ENCODE assay signal across 11 mouse cellular contexts in genomic region chr1:73923185-73923584, GRCm38 (mm10).
DNase-seq lines count a peak whose midpoint lies in the region; ATAC-seq and TF ChIP-seq lines count a peak whose summit lies in the region.
"Had no signal": no experiment of that assay in that cellular context is flagged by ENCODE, and none has a peak within 500 bp of the region (broad histone marks: within the 10 kb centered on the region; RNA-seq: fewer than 3 reads in every experiment).

No protein-coding gene starts in this region.

- no peak for ATAC-seq in kidney, embryonic 14.5 days (ENCODE audit: low FRiP score, low TSS enrichment)
- peak; percentile 46 for ATAC-seq in heart, postnatal 0 days (ENCODE audit: insufficient read depth, low read depth)

- H3K27ac ChIP-seq in kidney, embryonic 14.5 days (ENCODE audit: low read depth, low read length) = no peak overlapping the region; the same call in 1 of the 2 replicates
- peak overlapping the region; percentile 73 for H3K27ac ChIP-seq in heart, postnatal 0 days (ENCODE audit: low read depth)
- H3K27ac ChIP-seq in limb, embryonic 10.5 days = 0 out of 2 replicates have a peak overlapping the region, but pooled peaks have one; percentile 10
- H3K27ac ChIP-seq in small intestine, adult 2 months (ENCODE audit: insufficient read depth, low read depth, low read length) = peak overlapping the region; percentile 42
- H3K27ac ChIP-seq in left cerebral cortex, adult 2 months = no peak overlapping the region
- H3K27ac ChIP-seq: macrophage; neural tube, embryonic 12.5 days had no signal

- no peak overlapping the region for H3K4me2 ChIP-seq in kidney, embryonic 14.5 days (replicated peaks; ENCODE audit: low read depth, low read length)
- no peak overlapping the region for H3K4me2 ChIP-seq in heart, postnatal 0 days (ENCODE audit: low read depth, low read length)
- H3K4me2 ChIP-seq: neural tube, embryonic 12.5 days had no signal

- no peak overlapping the region for H3K4me3 ChIP-seq in kidney, embryonic 14.5 days (ENCODE audit: low read length)
- H3K4me3 ChIP-seq in heart, postnatal 0 days (ENCODE audit: low read depth, low read length) = no peak overlapping the region
- no peak overlapping the region for H3K4me3 ChIP-seq in limb, embryonic 10.5 days
- H3K4me3 ChIP-seq in small intestine, adult 2 months (ENCODE audit: low read depth, low read length) = no peak overlapping the region
- H3K4me3 ChIP-seq in left cerebral cortex, adult 2 months = no peak overlapping the region
- H3K4me3 ChIP-seq: neural tube, embryonic 12.5 days had no signal

- peaks cover 70% of the 10 kb centered on the region for H3K36me3 ChIP-seq in kidney, embryonic 14.5 days (ENCODE audit: control insufficient read depth, insufficient read depth, low read length)
- peaks cover 100% of the 10 kb centered on the region for H3K36me3 ChIP-seq in heart, postnatal 0 days (replicated peaks; ENCODE audit: control insufficient read depth, insufficient read depth, low read length)
- H3K36me3 ChIP-seq in limb, embryonic 10.5 days = peaks cover 98% of the 10 kb centered on the region
- peaks cover 5% of the 10 kb centered on the region for H3K36me3 ChIP-seq in small intestine, adult 2 months (ENCODE audit: control insufficient read depth, insufficient read depth, low read length)

- TF ChIP-seq POLR2A in small intestine, adult 2 months (IDR thresholded peaks at IDR 0.05; ENCODE audit: low read depth, low read length) = no peak

- 67% methylated on average over 8 of the region's 8 CpGs for WGBS in kidney, embryonic 14.5 days
- 44% methylated on average over 8 of the region's 8 CpGs for WGBS in heart, postnatal 0 days
- WGBS in limb, embryonic 10.5 days = 56% methylated on average over 8 of the region's 8 CpGs
- 65% methylated on average over 8 of the region's 8 CpGs for WGBS in small intestine, adult 2 months

- H3K4me1 ChIP-seq in kidney, embryonic 14.5 days (ENCODE audit: control insufficient read depth, insufficient read depth, low read length) = no peaks in the 10 kb centered on the region
- H3K4me1 ChIP-seq in heart, postnatal 0 days (ENCODE audit: control insufficient read depth, insufficient read depth) = peaks cover 29% of the 10 kb centered on the region
- 0 out of 2 replicates have a peak, but pooled peaks cover 2% of the 10 kb centered on the region for H3K4me1 ChIP-seq in limb, embryonic 10.5 days
- H3K4me1 ChIP-seq in small intestine, adult 2 months (ENCODE audit: control insufficient read depth, insufficient read depth, insufficient read length, low read length) = no peaks in the 10 kb centered on the region; the same call in 1 of the 2 replicates
- H3K4me1 ChIP-seq: neural tube, embryonic 12.5 days had no signal

- DNase-seq in kidney, adult 11 months = peak; percentile 64
- peak; percentile 77 for DNase-seq in heart, postnatal 0 days (ENCODE audit: low spot score)
- no peak for DNase-seq in limb, embryonic 10.5 days (ENCODE audit: low spot score)
- DNase-seq in thymus, postnatal 4 days = no peak
- no peak for DNase-seq in left cerebral cortex, adult 2 months (ENCODE audit: extremely low spot score in 1 of 2, low spot score in 2 of 2)
- no peak for DNase-seq in frontal cortex, postnatal 14 days (ENCODE audit: low spot score in 2 of 2)
- DNase-seq: gastrocnemius, postnatal 14 days had no signal

- H3K27me3 ChIP-seq in kidney, embryonic 14.5 days (ENCODE audit: control insufficient read depth, insufficient read depth, low read length) = no peaks in the 10 kb centered on the region
- no peaks in the 10 kb centered on the region for H3K27me3 ChIP-seq in heart, postnatal 0 days (ENCODE audit: control insufficient read depth, insufficient read depth, low read length)
- H3K27me3 ChIP-seq in limb, embryonic 10.5 days (ENCODE audit: low read depth, poor library complexity, severe bottlenecking) = no peaks in the 10 kb centered on the region
- no peaks in the 10 kb centered on the region for H3K27me3 ChIP-seq in small intestine, adult 2 months (ENCODE audit: control insufficient read depth, insufficient read depth, low read length)
- H3K27me3 ChIP-seq: neural tube, embryonic 12.5 days had no signal

- intact Hi-C loops in left cerebral cortex, adult 2 months (cut with DNase I) = no loop called here

- no peak for TF ChIP-seq CTCF in heart, postnatal 0 days (IDR thresholded peaks at IDR 0.05; ENCODE audit: low read depth)
- no peak for TF ChIP-seq CTCF in small intestine, adult 2 months (IDR thresholded peaks at IDR 0.05; ENCODE audit: extremely low read depth, insufficient read length, insufficient replicate concordance, low read depth, low read length)
- TF ChIP-seq CTCF in left cerebral cortex, adult 2 months (IDR thresholded peaks at IDR 0.05) = no peak

- H3K9me3 ChIP-seq in kidney, embryonic 14.5 days (ENCODE audit: control insufficient read depth, low read length) = no peaks in the 10 kb centered on the region
- no peaks in the 10 kb centered on the region for H3K9me3 ChIP-seq in heart, postnatal 0 days (replicated peaks; ENCODE audit: control insufficient read depth, low read length)
- H3K9me3 ChIP-seq in limb, embryonic 10.5 days (replicated peaks) = no peaks in the 10 kb centered on the region
- H3K9me3 ChIP-seq: neural tube, embryonic 12.5 days had no signal

- no peak overlapping the region for H3K9ac ChIP-seq in kidney, embryonic 14.5 days (ENCODE audit: low read depth, low read length)
- H3K9ac ChIP-seq in heart, postnatal 0 days (replicated peaks; ENCODE audit: low read depth, low read length) = no peak overlapping the region
- H3K9ac ChIP-seq: neural tube, embryonic 12.5 days had no signal

- peak; percentile 92 for TF ChIP-seq EP300 in heart, postnatal 0 days (IDR thresholded peaks at IDR 0.05; ENCODE audit: low read depth)

Comparison
In these comparisons a context has a peak if more than half of its experiments do, and no peak if none do; other contexts are left out.
1. DNase-seq: peak in kidney, adult 11 months (single experiment) and heart, postnatal 0 days (single experiment); none in limb, embryonic 10.5 days (single experiment), thymus, postnatal 4 days (single experiment), left cerebral cortex, adult 2 months (0 of 2) and frontal cortex, postnatal 14 days (0 of 2).
2. H3K27ac ChIP-seq: peak in heart, postnatal 0 days (single experiment), limb, embryonic 10.5 days (single experiment) and small intestine, adult 2 months (single experiment); none in kidney, embryonic 14.5 days (single experiment) and left cerebral cortex, adult 2 months (single experiment).